Mouse (Mus musculus): Measurements from ENCODE around the gene Zfp398. TPM values are rescaled to one million over a fixed set of nuclear protein-coding genes. Genes with fewer than 3 reads are reported as not detected.
A peak's percentile ranks its signal among the peaks of the same experiment; 100 is the strongest.

Zfp398 gene
- polyA plus RNA-seq, 1 experiment from 2014 or later, result 2.8 TPM

DNA sequence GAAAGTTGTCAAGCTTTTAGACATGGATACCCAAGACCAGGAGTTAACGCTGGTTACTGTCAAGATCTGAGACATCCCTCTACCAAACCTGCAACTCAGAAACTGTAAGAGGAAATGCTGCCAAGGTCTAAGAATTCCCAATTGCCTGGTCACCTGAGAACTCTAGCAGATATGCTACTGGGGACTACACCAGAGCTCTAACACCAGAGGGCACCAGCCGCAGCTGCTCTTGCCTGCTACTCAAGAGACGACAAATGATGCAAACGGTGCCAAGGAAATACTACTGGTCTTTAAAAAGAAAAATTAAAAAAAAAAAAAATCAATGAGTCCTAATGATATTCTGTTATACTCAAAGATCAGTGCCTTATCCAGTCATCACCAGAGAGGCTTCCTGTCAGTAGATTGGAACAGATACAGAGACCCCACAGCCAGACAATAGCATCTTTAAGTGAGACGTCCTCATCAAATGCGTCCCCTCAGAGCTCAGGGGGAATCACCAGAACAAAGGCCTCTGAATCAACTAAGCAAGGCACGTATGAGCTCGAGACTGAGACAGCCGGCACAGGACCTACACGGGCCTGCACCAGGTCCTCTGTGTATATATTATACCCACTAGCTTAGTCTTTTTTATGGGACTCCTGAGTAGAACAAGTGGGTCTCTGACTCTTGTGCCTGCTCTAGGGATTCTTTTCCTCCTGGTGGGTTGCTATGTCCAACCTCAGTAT is 41.2 kb upstream of the Zfp398 start:
- no peak for ATAC-seq
- H3K27ac ChIP-seq (ENCODE audit: low read depth, low read length), result no peak overlapping the region
- no peak overlapping the region for H3K4me3 ChIP-seq (ENCODE audit: low read depth, low read length)
- H3K4me1 ChIP-seq (replicated peaks; ENCODE audit: control insufficient read depth, insufficient read depth, low read length), result peaks cover 3% of the 10 kb centered on the region; the same call in 1 of the 2 replicates
- peak; percentile 72 for TF ChIP-seq CTCF (IDR thresholded peaks at IDR 0.05; ENCODE audit: low read depth)
- no peaks in the 10 kb centered on the region for H3K27me3 ChIP-seq (replicated peaks; ENCODE audit: control insufficient read depth, insufficient read depth, low read length)
- peaks cover 41% of the 10 kb centered on the region for H3K36me3 ChIP-seq (ENCODE audit: control insufficient read depth, insufficient read depth)
- H3K9ac ChIP-seq (ENCODE audit: low read depth, low read length), result no peak overlapping the region
- WGBS, result 69% methylated on average over 10 of the region's 10 CpGs
- no peaks in the 10 kb centered on the region for H3K9me3 ChIP-seq (ENCODE audit: control insufficient read depth)
- H3K4me2 ChIP-seq (replicated peaks; ENCODE audit: low read depth), result no peak overlapping the region

DNA sequence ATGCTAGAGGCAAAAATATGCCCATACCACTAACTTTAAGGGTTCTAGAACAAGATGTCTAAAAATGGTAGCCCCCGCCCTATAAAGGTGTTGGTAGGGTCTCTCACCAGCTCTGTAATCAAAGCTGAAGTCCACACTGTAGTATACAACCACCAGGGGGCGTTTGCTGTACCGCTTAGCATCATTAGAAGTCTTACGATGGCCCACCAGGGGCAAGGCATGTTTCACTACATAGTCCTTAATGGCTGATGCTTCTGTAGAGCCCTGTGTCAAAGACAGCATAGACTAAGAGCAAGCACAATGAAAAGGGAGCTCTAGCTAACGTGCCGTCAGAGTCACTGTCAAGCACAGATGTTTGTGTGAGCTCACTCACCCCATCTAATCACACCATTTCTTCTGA is 36.4 kb upstream of the Zfp398 start:
- Histone ChIP-seq H3K4me1 (replicated peaks; ENCODE audit: control insufficient read depth, insufficient read depth, low read length) (no peaks in the 10 kb centered on the region), H3K9me3 (ENCODE audit: control insufficient read depth) (no peaks in the 10 kb centered on the region), H3K27me3 (replicated peaks; ENCODE audit: control insufficient read depth, insufficient read depth, low read length) (no peaks in the 10 kb centered on the region), H3K9ac (ENCODE audit: low read depth, low read length) (no peak overlapping the region), H3K4me3 (ENCODE audit: low read depth, low read length) (no peak overlapping the region), H3K36me3 (ENCODE audit: control insufficient read depth, insufficient read depth) (peaks cover 86% of the 10 kb centered on the region), H3K4me2 (replicated peaks; ENCODE audit: low read depth) (no peak overlapping the region), H3K27ac (ENCODE audit: low read depth, low read length) (no peak overlapping the region)
- no peak for ATAC-seq
- TF ChIP-seq CTCF (IDR thresholded peaks at IDR 0.05; ENCODE audit: low read depth), result peak; percentile 90
- 58% methylated on average over 6 of the region's 6 CpGs for WGBS

DNA sequence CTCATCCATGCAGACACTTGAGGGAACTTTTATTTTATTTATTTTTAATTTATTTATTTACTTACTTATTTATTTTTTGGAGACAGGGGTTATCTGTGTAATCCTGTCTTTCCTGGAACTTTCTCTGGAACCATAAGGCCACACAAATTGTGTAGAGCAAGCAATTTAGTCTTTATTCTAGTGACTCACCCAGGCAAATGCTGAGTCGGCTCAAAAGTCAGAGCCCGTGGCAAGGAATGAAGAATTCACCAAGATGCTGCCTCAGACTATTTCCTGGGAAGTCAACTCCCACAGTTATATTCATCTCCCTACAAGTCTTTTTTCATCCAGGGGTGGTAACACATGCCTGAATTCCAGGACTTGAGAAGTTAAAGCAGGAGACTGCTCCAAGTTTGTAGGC is 29.9 kb upstream of the Zfp398 start:
- no peak overlapping the region for H3K4me2 ChIP-seq (replicated peaks; ENCODE audit: low read depth)
- H3K9ac ChIP-seq (ENCODE audit: low read depth, low read length), result no peak overlapping the region
- no peak for TF ChIP-seq CTCF (IDR thresholded peaks at IDR 0.05; ENCODE audit: low read depth)
- 57% methylated on average over 2 of the region's 2 CpGs for WGBS
- no peaks in the 10 kb centered on the region for H3K27me3 ChIP-seq (replicated peaks; ENCODE audit: control insufficient read depth, insufficient read depth, low read length)
- H3K9me3 ChIP-seq (ENCODE audit: control insufficient read depth), result no peaks in the 10 kb centered on the region
- H3K36me3 ChIP-seq (ENCODE audit: control insufficient read depth, insufficient read depth), result peaks cover 59% of the 10 kb centered on the region
- H3K27ac ChIP-seq (ENCODE audit: low read depth, low read length), result no peak overlapping the region
- ATAC-seq, result no peak
- no peaks in the 10 kb centered on the region for H3K4me1 ChIP-seq (replicated peaks; ENCODE audit: control insufficient read depth, insufficient read depth, low read length)
- H3K4me3 ChIP-seq (ENCODE audit: low read depth, low read length), result no peak overlapping the region

DNA sequence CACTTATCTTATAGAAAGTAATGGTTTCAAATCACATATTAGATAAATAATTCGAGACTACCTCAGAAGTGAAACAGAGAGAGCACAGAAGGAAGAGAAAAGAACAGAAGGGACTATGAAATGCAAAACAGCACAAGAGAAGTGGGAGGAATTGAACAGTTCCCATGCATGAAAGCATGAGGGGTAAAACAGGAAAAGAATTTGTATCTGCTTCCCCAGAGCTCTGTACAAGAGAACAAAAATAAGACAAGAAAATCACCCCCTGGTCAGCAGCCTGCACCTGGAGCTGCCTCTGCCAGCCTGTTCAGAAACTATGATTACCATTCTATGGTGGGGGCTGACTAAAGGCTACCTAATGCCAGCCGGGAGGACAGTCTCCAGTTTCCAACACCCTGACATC is 28.0 kb upstream of the Zfp398 start:
- Histone ChIP-seq H3K27me3 (replicated peaks; ENCODE audit: control insufficient read depth, insufficient read depth, low read length) (no peaks in the 10 kb centered on the region), H3K4me1 (replicated peaks; ENCODE audit: control insufficient read depth, insufficient read depth, low read length) (0 out of 2 replicates have a peak, but pooled peaks cover 3% of the 10 kb centered on the region), H3K27ac (ENCODE audit: low read depth, low read length) (no peak overlapping the region), H3K36me3 (ENCODE audit: control insufficient read depth, insufficient read depth) (peaks cover 43% of the 10 kb centered on the region), H3K9ac (ENCODE audit: low read depth, low read length) (no peak overlapping the region), H3K4me2 (replicated peaks; ENCODE audit: low read depth) (no peak overlapping the region), H3K9me3 (ENCODE audit: control insufficient read depth) (no peaks in the 10 kb centered on the region), H3K4me3 (ENCODE audit: low read depth, low read length) (no peak overlapping the region)
- TF ChIP-seq CTCF (IDR thresholded peaks at IDR 0.05; ENCODE audit: low read depth), result no peak
- 87% methylated on average over 2 of the region's 2 CpGs for WGBS
- no peak for ATAC-seq

DNA sequence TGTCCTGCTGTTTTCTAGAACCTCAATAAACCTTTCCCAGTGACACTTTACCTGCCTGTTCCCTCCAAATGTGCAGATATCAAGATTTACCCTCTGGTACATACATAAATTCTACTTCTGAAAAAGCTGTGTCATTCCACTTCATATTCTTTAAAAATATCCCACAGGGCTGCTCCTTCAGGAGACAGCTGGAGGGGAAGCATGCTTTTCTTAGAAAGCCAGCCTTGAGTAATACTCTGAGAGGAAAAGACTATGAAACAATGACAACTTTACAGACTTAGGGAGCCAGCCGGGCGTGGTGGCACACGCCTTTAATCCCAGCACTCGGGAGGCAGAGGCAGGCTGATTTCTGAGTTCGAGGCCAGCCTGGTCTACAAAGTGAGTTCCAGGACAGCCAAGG is 26.9 kb upstream of the Zfp398 start:
- WGBS, result 85% methylated on average over 5 of the region's 5 CpGs
- no peak for ATAC-seq
- no peak for TF ChIP-seq CTCF (IDR thresholded peaks at IDR 0.05; ENCODE audit: low read depth)

DNA sequence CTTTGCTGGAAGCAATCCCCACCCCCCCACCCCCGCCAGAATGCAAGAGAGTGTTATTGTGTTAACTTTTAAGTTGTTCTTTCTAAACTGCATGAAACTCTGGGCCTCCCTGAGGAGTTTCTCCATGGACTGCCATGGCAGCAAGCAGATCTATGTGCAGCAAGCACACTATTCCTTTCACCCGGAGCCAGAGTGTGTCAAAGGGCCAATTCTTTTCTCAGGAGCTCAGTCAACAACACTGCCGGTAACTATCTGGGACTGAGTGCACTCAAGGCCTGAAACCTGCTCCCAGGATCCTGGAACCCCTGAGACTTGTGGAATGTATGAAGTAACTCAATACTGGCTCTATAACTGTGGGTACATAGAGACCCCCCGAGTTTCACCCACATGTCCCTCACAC is 26.4 kb upstream of the Zfp398 start:
- no peaks in the 10 kb centered on the region for H3K9me3 ChIP-seq (ENCODE audit: control insufficient read depth)
- no peak overlapping the region for H3K9ac ChIP-seq (ENCODE audit: low read depth, low read length)
- peaks cover 27% of the 10 kb centered on the region for H3K36me3 ChIP-seq (ENCODE audit: control insufficient read depth, insufficient read depth)
- no peak overlapping the region for H3K4me2 ChIP-seq (replicated peaks; ENCODE audit: low read depth)
- no peak for ATAC-seq
- H3K4me3 ChIP-seq (ENCODE audit: low read depth, low read length), result no peak overlapping the region
- H3K27me3 ChIP-seq (replicated peaks; ENCODE audit: control insufficient read depth, insufficient read depth, low read length), result no peaks in the 10 kb centered on the region
- peaks cover 4% of the 10 kb centered on the region for H3K4me1 ChIP-seq (replicated peaks; ENCODE audit: control insufficient read depth, insufficient read depth, low read length)
- no peak for TF ChIP-seq CTCF (IDR thresholded peaks at IDR 0.05; ENCODE audit: low read depth)
- no peak overlapping the region for H3K27ac ChIP-seq (ENCODE audit: low read depth, low read length)
- WGBS, result 77% methylated on average over 4 of the region's 4 CpGs

More for the DNA sequence above, 26.9 kb upstream of the Zfp398 start:
- no peak overlapping the region for H3K27ac ChIP-seq (ENCODE audit: low read depth, low read length)
- H3K27me3 ChIP-seq (replicated peaks; ENCODE audit: control insufficient read depth, insufficient read depth, low read length), result no peaks in the 10 kb centered on the region
- H3K9me3 ChIP-seq (ENCODE audit: control insufficient read depth), result no peaks in the 10 kb centered on the region
- H3K36me3 ChIP-seq (ENCODE audit: control insufficient read depth, insufficient read depth), result peaks cover 32% of the 10 kb centered on the region
- no peak overlapping the region for H3K9ac ChIP-seq (ENCODE audit: low read depth, low read length)
- H3K4me2 ChIP-seq (replicated peaks; ENCODE audit: low read depth), result no peak overlapping the region
- no peak overlapping the region for H3K4me3 ChIP-seq (ENCODE audit: low read depth, low read length)
- 0 out of 2 replicates have a peak, but pooled peaks cover 3% of the 10 kb centered on the region for H3K4me1 ChIP-seq (replicated peaks; ENCODE audit: control insufficient read depth, insufficient read depth, low read length)
